8 mouse cellular contexts compared by ENCODE assay signal in genomic region chr5:30949654-30950326, GRCm38 (mm10). TPM values are rescaled to one million over a fixed set of nuclear protein-coding genes. Genes with fewer than 3 reads are reported as not detected.
DNase-seq lines count a peak whose midpoint lies in the region; ATAC-seq lines count a peak whose summit lies in the region.

No protein-coding gene starts in this region.

- under 1% methylated on average over 31 of the region's 31 CpGs for WGBS in heart, embryonic 14.5 days
- WGBS in liver, embryonic 12.5 days (ENCODE audit: insufficient replicate concordance) = under 1% methylated on average over 31 of the region's 31 CpGs
- under 1% methylated on average over 31 of the region's 31 CpGs for WGBS in stomach, embryonic 14.5 days

- peak; percentile 75 for ATAC-seq in heart, embryonic 14.5 days (ENCODE audit: insufficient number of reproducible peaks, insufficient read depth, low FRiP score, low read depth)
- peak; percentile 90 for ATAC-seq in liver, embryonic 12.5 days
- ATAC-seq in stomach, embryonic 14.5 days (ENCODE audit: insufficient number of reproducible peaks, insufficient read depth, low FRiP score, low read depth) = peak; percentile 86

- peak overlapping the region; percentile 79 for H3K9ac ChIP-seq in heart, embryonic 14.5 days (ENCODE audit: low read length)
- H3K9ac ChIP-seq in liver, embryonic 12.5 days = peak overlapping the region; percentile 79
- peak overlapping the region; percentile 50 for H3K9ac ChIP-seq in stomach, embryonic 14.5 days (replicated peaks; ENCODE audit: low read depth, low read length)

- H3K4me1 ChIP-seq in heart, embryonic 14.5 days (ENCODE audit: control insufficient read depth in 2 of 2, insufficient read depth in 2 of 2, low read length in 2 of 2) = peaks cover 0 to 9% of the 10 kb centered on the region in 2 experiments; a peak in 3 of 4 replicates
- H3K4me1 ChIP-seq in liver, embryonic 12.5 days = peaks cover 26% of the 10 kb centered on the region
- H3K4me1 ChIP-seq in stomach, embryonic 14.5 days (ENCODE audit: control insufficient read depth, insufficient read depth, low read length) = 0 out of 2 replicates have a peak, but pooled peaks cover 15% of the 10 kb centered on the region

- H3K36me3 ChIP-seq in heart, embryonic 14.5 days (ENCODE audit: control insufficient read depth, insufficient read depth, low read length) = peaks cover 32% of the 10 kb centered on the region
- H3K36me3 ChIP-seq in liver, embryonic 12.5 days = peaks cover 30% of the 10 kb centered on the region
- H3K36me3 ChIP-seq in stomach, embryonic 14.5 days (ENCODE audit: control insufficient read depth, insufficient read depth, low read length) = peaks cover 22% of the 10 kb centered on the region

- H3K27me3 ChIP-seq in heart, embryonic 14.5 days (ENCODE audit: control insufficient read depth, insufficient read depth, low read length) = peaks cover 8% of the 10 kb centered on the region
- peaks cover 16% of the 10 kb centered on the region for H3K27me3 ChIP-seq in liver, embryonic 12.5 days (replicated peaks)
- peaks cover 2% of the 10 kb centered on the region; the same call in 1 of the 2 replicates for H3K27me3 ChIP-seq in stomach, embryonic 14.5 days (ENCODE audit: control insufficient read depth, insufficient read depth, low read length)

- peak overlapping the region; percentile 37 to 61 for H3K27ac ChIP-seq in heart, embryonic 14.5 days (replicated peaks in 1 of 2; ENCODE audit: control insufficient read depth in 1 of 2, insufficient read depth in 1 of 2, low read depth in 2 of 2, low read length in 2 of 2)
- H3K27ac ChIP-seq in liver, embryonic 12.5 days = peak overlapping the region; percentile 71
- peak overlapping the region; percentile 67 for H3K27ac ChIP-seq in stomach, embryonic 14.5 days (ENCODE audit: low read length)

- DNase-seq in CD8-positive naive resting alpha-beta T cell, adult 2 months (ENCODE audit: low read depth in 2 of 2, low spot score in 2 of 2) = peak; percentile 80 to 83
- peak; percentile 57 for DNase-seq in c-Kit-negative CD71-positive TER-119-positive erythroid progenitor cells, embryonic 14.5 days (ENCODE audit: low read depth, low spot score)
- peak; percentile 88 for DNase-seq in fibroblast of lung, adult 2 months (ENCODE audit: low read depth)
- DNase-seq in kidney, postnatal 10 days = peak; percentile 98
- peak; percentile 91 for DNase-seq in naive thymus-derived CD4-positive, alpha-beta T cell, adult 2 months (ENCODE audit: low read depth)

- peak overlapping the region; percentile 94 for H3K4me2 ChIP-seq in heart, embryonic 14.5 days (ENCODE audit: low read length)
- H3K4me2 ChIP-seq in liver, embryonic 12.5 days = peak overlapping the region; percentile 91
- peak overlapping the region; percentile 94 for H3K4me2 ChIP-seq in stomach, embryonic 14.5 days (replicated peaks; ENCODE audit: low read depth, low read length)

- H3K9me3 ChIP-seq in heart, embryonic 14.5 days (ENCODE audit: control insufficient read depth, low read length) = no peaks in the 10 kb centered on the region
- H3K9me3 ChIP-seq in liver, embryonic 12.5 days (replicated peaks) = no peaks in the 10 kb centered on the region
- no peaks in the 10 kb centered on the region for H3K9me3 ChIP-seq in stomach, embryonic 14.5 days (ENCODE audit: control insufficient read depth, low read depth, low read length)

- peak overlapping the region; percentile 71 to 83 for H3K4me3 ChIP-seq in heart, embryonic 14.5 days (ENCODE audit: control insufficient read depth in 1 of 2, insufficient read depth in 1 of 2, low read depth in 1 of 2, low read length in 2 of 2)
- peak overlapping the region; percentile 74 for H3K4me3 ChIP-seq in liver, embryonic 12.5 days
- H3K4me3 ChIP-seq in stomach, embryonic 14.5 days (ENCODE audit: low read depth, low read length) = peak overlapping the region; percentile 60

RNA-seq across cellular contexts. Expression of gene Cgref1, which starts 4.4 kb away (rescaled TPM):
- polyA plus RNA-seq in heart, embryonic 14.5 days (2014; fragmentation: Nextera tagmentation; extraction: Ambion mirVana) = 2.0 and 3.8 TPM in 2 replicates
- polyA plus RNA-seq in liver, embryonic 12.5 days (2016; fragmentation: Nextera tagmentation; extraction: Ambion mirVana) = 4.2 and 5.1 TPM in 2 replicates
- polyA plus RNA-seq in stomach, embryonic 14.5 days (2014; fragmentation: Nextera tagmentation; extraction: Ambion mirVana) = 5.7 and 6.4 TPM in 2 replicates

RNA-seq across cellular contexts. Expression of gene Preb, which starts 10.4 kb away (rescaled TPM):
- polyA plus RNA-seq in heart, embryonic 14.5 days (2014; fragmentation: Nextera tagmentation; extraction: Ambion mirVana) = 49.7 and 59.5 TPM in 2 replicates
- 110 and 111 TPM in 2 replicates for polyA plus RNA-seq in liver, embryonic 12.5 days (2016; fragmentation: Nextera tagmentation; extraction: Ambion mirVana)
- 102 and 104 TPM in 2 replicates for polyA plus RNA-seq in stomach, embryonic 14.5 days (2014; fragmentation: Nextera tagmentation; extraction: Ambion mirVana)

RNA-seq across cellular contexts. Expression of gene Tcf23, which starts 18.7 kb away (rescaled TPM):
- polyA plus RNA-seq in heart, embryonic 14.5 days (2014; fragmentation: Nextera tagmentation; extraction: Ambion mirVana) = 0.07 and 0.15 TPM in 2 replicates
- 0.06 and 0.08 TPM in 2 replicates for polyA plus RNA-seq in liver, embryonic 12.5 days (2016; fragmentation: Nextera tagmentation; extraction: Ambion mirVana)
- 0.50 and 0.55 TPM in 2 replicates for polyA plus RNA-seq in stomach, embryonic 14.5 days (2014; fragmentation: Nextera tagmentation; extraction: Ambion mirVana)

RNA-seq across cellular contexts. Expression of gene Khk, which starts 28.6 kb away (rescaled TPM):
- polyA plus RNA-seq in heart, embryonic 14.5 days (2014; fragmentation: Nextera tagmentation; extraction: Ambion mirVana) = 9.7 and 12.1 TPM in 2 replicates
- 33.6 and 36.3 TPM in 2 replicates for polyA plus RNA-seq in liver, embryonic 12.5 days (2016; fragmentation: Nextera tagmentation; extraction: Ambion mirVana)
- polyA plus RNA-seq in stomach, embryonic 14.5 days (2014; fragmentation: Nextera tagmentation; extraction: Ambion mirVana) = 19.2 and 24.2 TPM in 2 replicates

RNA-seq across cellular contexts. Expression of gene Emilin1, which starts 36.6 kb away (rescaled TPM):
- polyA plus RNA-seq in heart, embryonic 14.5 days (2014; fragmentation: Nextera tagmentation; extraction: Ambion mirVana) = 91.8 and 108 TPM in 2 replicates
- 70.0 and 73.6 TPM in 2 replicates for polyA plus RNA-seq in liver, embryonic 12.5 days (2016; fragmentation: Nextera tagmentation; extraction: Ambion mirVana)
- 208 and 230 TPM in 2 replicates for polyA plus RNA-seq in stomach, embryonic 14.5 days (2014; fragmentation: Nextera tagmentation; extraction: Ambion mirVana)

Comparison
In these comparisons a context has a peak if more than half of its experiments do, and no peak if none do; other contexts are left out.
1. Peak in every context shown above with its lines: DNase-seq, ATAC-seq, H3K4me3 ChIP-seq and H3K27ac ChIP-seq.